Mouse (Mus musculus): ENCODE results near the gene 1600002K03Rik.

DNA sequence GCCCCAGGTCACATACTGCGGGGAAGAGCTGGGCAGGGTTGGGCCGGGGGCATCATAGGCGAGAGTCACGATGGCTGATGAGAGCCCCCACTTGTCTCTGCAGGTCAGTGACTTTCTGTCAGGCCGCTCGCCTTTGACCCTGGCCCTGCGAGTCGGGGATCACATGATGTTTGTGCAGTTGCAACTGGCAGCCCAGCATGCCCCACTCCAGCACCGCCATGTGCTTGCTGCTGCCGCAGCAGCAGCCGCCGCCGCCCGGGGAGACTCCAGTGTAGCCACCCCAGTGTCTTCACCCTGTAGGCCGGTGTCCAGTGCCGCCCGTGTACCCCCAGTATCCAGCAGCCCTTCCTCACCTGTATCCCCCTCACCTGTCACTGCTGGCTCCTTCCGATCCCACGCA, 19.0 kb upstream of the 1600002K03Rik start:
- TF ChIP-seq CTCF (conservative IDR thresholded peaks at IDR 0.05; ENCODE audit: insufficient read depth, insufficient read length, low read depth, low read length): no peak
- TF ChIP-seq POLR2A (IDR thresholded peaks at IDR 0.05; ENCODE audit: low read depth, low read length): no peak

Measured in kidney, adult 2 months (tissue).